Mouse (Mus musculus) heart, adult 18-20 months (tissue): Measurements from ENCODE around the gene Il15ra. TPM values are rescaled to one million over a fixed set of nuclear protein-coding genes. Genes with fewer than 3 reads are reported as not detected.

Experiments
- DNase-seq, 2 experiments: peaks; one replicate each; pipeline ENCODE4 v3.0.0; 2021 to 2022; ENCODE audit warnings: mixed read lengths in 1 of 2
- total RNA-seq, 2 experiments: library from RNA; stranded (reverse); gene quantifications; 2 replicates each; pipeline ENCODE4 v1.2.3; 2021

Gene Il15ra
- total RNA-seq, 2 experiments from 2014 or later, result 29.6 to 30.6 TPM

- DNase-seq, result peak; percentile 41 to 59
Observed at GRCm38 (mm10) chr2:11708538-11708937, 3.4 kb downstream of the Il15ra start.

GRCm38 (mm10) chr2:11710101-11710500 is 5.0 kb downstream of the Il15ra start:
- peak in 1 of 2 experiments; percentile 59 for DNase-seq

- peak; percentile 33 to 54 for DNase-seq
Observed at GRCm38 (mm10) chr2:11712483-11712990, 7.4 kb downstream of the Il15ra start.

- no peak for DNase-seq
Observed at GRCm38 (mm10) chr2:11713021-11713420, 7.9 kb downstream of the Il15ra start.

- no peak for DNase-seq
Observed at GRCm38 (mm10) chr2:11714535-11714934, 9.4 kb downstream of the Il15ra start.

GRCm38 (mm10) chr2:11718573-11718972 is 13.5 kb downstream of the Il15ra start:
- no peak for DNase-seq

- DNase-seq, result no peak
Observed at GRCm38 (mm10) chr2:11722564-11722963, 17.5 kb downstream of the Il15ra start.

- DNase-seq, result no peak
Observed at GRCm38 (mm10) chr2:11727574-11727973, 22.5 kb downstream of the Il15ra start.

GRCm38 (mm10) chr2:11729091-11729490 is 24.0 kb downstream of the Il15ra start:
- DNase-seq, result no peak

GRCm38 (mm10) chr2:11732978-11733377 is 27.9 kb downstream of the Il15ra start:
- no peak for DNase-seq

- DNase-seq, result no peak
Observed at GRCm38 (mm10) chr2:11735853-11736252, 30.8 kb downstream of the Il15ra start.

- no peak for DNase-seq
Observed at GRCm38 (mm10) chr2:11738794-11739193, 33.7 kb downstream of the Il15ra start.

GRCm38 (mm10) chr2:11739516-11740051 is 34.5 kb downstream of the Il15ra start:
- DNase-seq, result peak in 1 of 2 experiments; percentile 4

- DNase-seq, result no peak
Observed at GRCm38 (mm10) chr2:11762541-11762940, 57.5 kb downstream of the Il15ra start.

- DNase-seq, result peak; percentile 37 to 61
Observed at GRCm38 (mm10) chr2:11765694-11766093, 60.6 kb downstream of the Il15ra start.

GRCm38 (mm10) chr2:11766485-11767160 is 61.5 kb downstream of the Il15ra start:
- DNase-seq, result no peak

- DNase-seq, result peak; percentile 31 to 47
Observed at GRCm38 (mm10) chr2:11767161-11767545, 62.1 kb downstream of the Il15ra start.

GRCm38 (mm10) chr2:11771701-11772100 is 66.6 kb downstream of the Il15ra start:
- no peak for DNase-seq

GRCm38 (mm10) chr2:11772401-11772800 is 67.3 kb downstream of the Il15ra start:
- no peak for DNase-seq

GRCm38 (mm10) chr2:11774426-11774825 is 69.3 kb downstream of the Il15ra start:
- no peak for DNase-seq

GRCm38 (mm10) chr2:11775121-11775520 is 70.0 kb downstream of the Il15ra start:
- no peak for DNase-seq

GRCm38 (mm10) chr2:11776415-11776814 is 71.3 kb downstream of the Il15ra start:
- no peak for DNase-seq

- peak; percentile 100 for DNase-seq
Observed at GRCm38 (mm10) chr2:11777091-11778068, 72.3 kb downstream of the Il15ra start, which contains the start of the genes Fbh1 and Ankrd16. Gene Fbh1 (minus strand): TSS chr2:11777582. Gene Ankrd16 (plus strand): TSS chr2:11777876.
